Mouse (Mus musculus): ENCODE results near the gene Mrgpra4. TPM values are rescaled to one million over a fixed set of nuclear protein-coding genes. Genes with fewer than 3 reads are reported as not detected.
A peak's percentile ranks its signal among the peaks of the same experiment; 100 is the strongest.

Gene Mrgpra4
- not detected for total RNA-seq (2021)
- long read RNA-seq, experiment 1, result 0 reads
- long read RNA-seq, experiment 2, result 0 reads

- DNase-seq, result no peak
Observed at GRCm38 (mm10) chr7:47981995-47982394, at the start of gene Mrgpra4. TSS of gene Mrgpra4 (minus strand) at chr7:47982095.

- DNase-seq, result no peak
Observed at GRCm38 (mm10) chr7:48027497-48027896, 45.6 kb upstream of the Mrgpra4 start, which contains the start of gene Mrgprx1. TSS of gene Mrgprx1 (minus strand) at chr7:48027597.

GRCm38 (mm10) chr7:48017874-48018273, 36.0 kb upstream of the Mrgpra4 start:
- DNase-seq, result no peak

- DNase-seq, result no peak
Observed at GRCm38 (mm10) chr7:47995689-47996088, 13.8 kb upstream of the Mrgpra4 start.

GRCm38 (mm10) chr7:47986752-47987151, 4.9 kb upstream of the Mrgpra4 start:
- peak in 1 of 2 experiments; percentile 0 for DNase-seq

Other genes starting within 250 kb of the Mrgpra4 start
- gene Mrgprx1, start 45.5 kb upstream of the Mrgpra4 start, total RNA-seq (2021), result not detected
- not detected for gene Mrgprb5, start 186.9 kb upstream of the Mrgpra4 start, total RNA-seq (2021)
- gene Mrgprb4, start 217.2 kb upstream of the Mrgpra4 start, total RNA-seq (2021), result not detected